Mouse (Mus musculus) kidney, adult 11 months (tissue): ENCODE measurements around the gene Etv6.
"Not testable (repeated sequence)": the region's sequence is repeated elsewhere in the genome, so short reads cannot be mapped to it uniquely, and the experiment has no call there.

Experiments used
- DNase-seq: peaks from one replicate; pipeline ENCODE4 v3.0.0; 2022

Gene Etv6

GRCm38 (mm10) chr6:134035490-134036405, at the start of gene Etv6:
Gene Etv6 (plus strand): TSS chr6:134035700.
- DNase-seq, result no peak

DNA sequence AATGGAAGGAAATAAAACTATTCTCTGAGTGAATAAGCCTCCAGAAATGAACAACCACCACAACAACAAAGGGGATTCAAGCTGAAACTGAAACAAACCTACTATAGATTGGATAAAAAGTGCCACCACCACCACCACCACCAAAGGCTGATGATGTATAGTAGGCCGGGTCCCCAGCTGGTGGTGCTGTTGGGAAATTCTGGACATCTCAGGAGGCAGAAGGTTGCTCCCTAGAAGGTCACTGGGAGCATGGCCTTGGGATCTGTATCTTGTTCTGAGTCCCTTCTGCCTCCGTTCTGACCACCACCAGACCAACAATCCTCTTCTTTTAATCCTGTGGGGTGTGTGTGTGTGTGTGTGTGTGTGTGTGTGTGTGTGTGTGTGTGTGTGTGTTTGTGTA, 49.3 kb upstream of the Etv6 start:
- no peak for DNase-seq

- DNase-seq, result no peak
These were observed 48.4 kb upstream of the Etv6 start for GRCm38 (mm10) chr6:133987068-133987591.

DNA sequence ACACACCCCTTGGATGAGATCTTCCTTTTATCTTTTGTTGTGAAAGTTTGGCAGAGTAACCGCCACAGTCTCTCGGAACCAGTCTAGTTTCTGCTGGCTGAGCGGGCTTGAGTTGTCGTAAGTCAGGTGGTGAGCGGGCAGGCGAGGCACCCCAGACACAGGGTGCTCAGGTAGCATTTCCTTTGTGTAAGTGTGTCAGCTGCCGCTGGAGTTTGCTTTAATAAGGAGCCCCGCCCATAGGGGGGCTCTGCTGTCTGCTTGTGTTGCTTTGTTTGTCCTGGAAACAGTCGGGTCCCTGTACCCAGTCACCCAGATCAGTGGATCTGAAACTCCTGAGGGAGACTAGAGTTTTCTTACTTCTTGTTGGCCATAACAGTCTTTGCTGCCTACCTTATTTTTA, 47.5 kb upstream of the Etv6 start:
- DNase-seq, result no peak

DNA sequence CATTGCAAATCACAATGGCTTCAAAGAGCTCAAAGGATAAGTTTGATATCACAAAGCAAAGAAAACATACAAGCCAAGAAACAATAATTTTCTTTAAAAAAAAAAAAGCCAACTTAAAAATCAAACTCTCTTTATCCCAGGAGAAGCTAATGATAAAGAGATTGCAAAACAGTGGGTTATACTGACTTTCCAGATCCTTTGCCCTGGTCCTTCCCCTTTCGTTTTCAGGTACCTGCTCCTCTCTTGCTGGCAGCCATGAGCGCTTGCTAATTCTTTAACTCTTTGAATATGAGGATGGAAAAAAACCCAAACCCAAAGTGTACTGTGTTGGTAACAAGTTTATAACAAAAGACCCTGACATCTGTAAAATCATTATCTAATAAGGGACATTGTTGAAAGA, 38.0 kb upstream of the Etv6 start:
- no peak for DNase-seq

GRCm38 (mm10) chr6:133997935-133998334, 37.6 kb upstream of the Etv6 start:
- DNase-seq, result peak; percentile 22

DNA sequence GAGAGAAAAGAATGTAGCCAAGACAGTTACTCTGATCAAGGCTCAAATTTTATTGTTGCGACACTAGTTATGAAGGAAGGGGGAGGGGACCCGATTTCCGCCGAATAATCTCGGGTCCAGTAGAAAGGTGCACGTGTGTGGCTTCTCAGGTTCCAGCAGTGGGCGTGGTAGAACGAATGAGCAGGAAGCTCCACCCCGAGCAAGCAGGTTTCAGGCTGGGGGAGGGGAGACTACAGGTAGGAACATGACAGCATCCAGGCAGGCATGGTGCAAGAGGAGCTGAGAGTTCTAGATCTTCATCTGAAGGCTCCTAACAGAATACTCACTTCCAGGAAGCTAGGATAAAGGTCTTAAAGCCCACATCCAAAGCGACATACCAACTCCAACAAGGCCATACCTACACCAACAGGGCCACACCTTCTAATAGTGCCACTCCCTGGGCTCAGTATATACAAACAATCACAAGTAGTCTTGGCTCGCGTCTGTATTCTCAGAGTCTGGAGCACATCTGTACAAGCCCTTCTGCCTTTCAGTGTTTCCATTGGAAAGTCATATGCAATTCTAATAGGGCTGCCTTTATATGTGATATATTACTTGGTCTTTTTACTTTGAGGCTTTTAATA, 20.9 kb upstream of the Etv6 start:
- DNase-seq, result not testable (repeated sequence)

GRCm38 (mm10) chr6:134018807-134019206, 16.7 kb upstream of the Etv6 start:
- no peak for DNase-seq

DNA sequence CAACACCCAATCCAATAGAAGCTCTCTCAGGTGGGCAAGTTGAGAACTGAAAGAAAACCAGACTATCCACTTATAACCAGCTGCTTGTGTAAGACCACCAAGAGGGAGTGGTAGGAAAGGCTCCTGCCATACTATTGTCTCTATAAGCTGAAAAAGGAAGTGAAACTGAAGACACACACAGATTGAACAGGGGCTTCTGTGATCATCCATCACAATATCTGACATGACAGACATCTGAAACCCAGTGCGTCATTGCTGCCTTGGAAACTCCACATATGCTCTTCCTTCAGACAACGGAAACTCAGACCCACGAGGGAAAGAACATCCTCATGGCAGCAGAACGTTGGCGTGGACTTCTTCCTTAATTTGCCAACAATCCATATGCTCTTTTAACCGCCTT, 14.7 kb upstream of the Etv6 start:
- DNase-seq, result no peak

- DNase-seq, result no peak
These were observed 9.2 kb upstream of the Etv6 start for GRCm38 (mm10) chr6:134026264-134026663.

DNA sequence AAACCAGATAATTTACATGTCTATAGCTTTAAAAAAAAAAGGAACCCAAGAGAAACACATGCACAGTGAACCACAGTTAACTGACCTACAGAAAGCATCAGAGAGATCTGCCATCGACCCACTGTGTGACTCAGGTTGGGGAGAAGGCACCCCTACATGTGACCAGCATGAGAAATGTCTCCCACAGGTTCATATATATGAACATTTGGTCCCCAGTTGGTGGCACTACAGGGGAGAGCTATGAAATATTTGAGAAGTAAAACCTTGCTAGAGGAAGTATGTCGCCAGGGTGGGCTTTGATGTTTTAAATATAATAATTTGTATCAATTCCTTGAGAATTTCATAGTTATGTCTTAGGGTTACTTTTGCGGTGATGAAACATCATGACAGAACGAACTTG, 8.5 kb upstream of the Etv6 start:
- no peak for DNase-seq

DNA sequence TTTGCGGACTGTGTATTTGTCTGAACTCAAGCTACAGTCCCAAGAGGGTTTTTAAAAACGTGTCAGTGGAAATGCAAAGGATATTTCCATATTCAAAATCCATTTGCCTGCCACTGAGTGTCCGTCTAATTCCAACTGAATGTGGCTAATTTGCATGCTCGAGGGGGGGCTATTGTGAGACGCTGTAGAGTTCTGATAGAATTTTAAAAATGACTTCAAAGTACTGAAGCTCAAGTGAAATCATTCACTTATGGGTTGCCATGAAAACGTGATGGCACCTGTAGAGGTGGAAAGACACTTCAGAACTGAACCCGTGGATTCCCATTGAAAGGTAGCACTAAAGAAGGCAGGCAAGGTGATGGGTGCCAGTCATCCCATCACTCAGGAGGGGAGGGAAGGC, 3.0 kb upstream of the Etv6 start:
- no peak for DNase-seq

- no peak for DNase-seq
These were observed 1.1 kb upstream of the Etv6 start for GRCm38 (mm10) chr6:134034436-134034835.

DNA sequence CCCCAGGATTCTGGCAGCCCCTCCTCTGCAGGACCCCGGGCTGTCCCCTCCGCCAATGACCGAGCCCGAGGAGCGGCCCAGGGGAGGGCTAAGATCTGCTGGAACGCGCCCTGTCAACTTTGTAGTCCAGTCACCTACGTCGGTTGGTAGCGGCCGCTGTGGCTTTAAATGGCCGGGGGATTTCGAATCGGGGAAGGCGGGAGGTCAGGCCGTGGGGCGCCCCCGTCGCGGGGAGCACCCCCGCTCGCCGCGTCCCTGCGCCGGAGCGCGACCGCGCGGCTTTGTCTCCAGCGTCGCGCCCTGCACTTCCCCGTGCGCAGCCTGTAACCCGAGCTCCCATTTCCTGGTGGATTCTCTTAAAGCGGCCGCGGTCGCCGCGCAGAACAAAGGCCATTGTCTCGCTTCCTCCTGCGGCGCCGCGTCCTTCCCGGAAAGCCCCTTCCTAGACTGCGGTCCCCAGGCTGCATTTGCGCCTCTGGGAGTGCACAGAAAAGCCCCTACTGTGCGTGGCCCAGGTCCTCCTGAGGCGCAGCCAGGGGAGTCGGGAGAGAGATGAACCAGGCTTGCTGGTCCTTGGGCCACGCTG, 503 bp upstream of the Etv6 start:
- peak; percentile 83 for DNase-seq

DNA sequence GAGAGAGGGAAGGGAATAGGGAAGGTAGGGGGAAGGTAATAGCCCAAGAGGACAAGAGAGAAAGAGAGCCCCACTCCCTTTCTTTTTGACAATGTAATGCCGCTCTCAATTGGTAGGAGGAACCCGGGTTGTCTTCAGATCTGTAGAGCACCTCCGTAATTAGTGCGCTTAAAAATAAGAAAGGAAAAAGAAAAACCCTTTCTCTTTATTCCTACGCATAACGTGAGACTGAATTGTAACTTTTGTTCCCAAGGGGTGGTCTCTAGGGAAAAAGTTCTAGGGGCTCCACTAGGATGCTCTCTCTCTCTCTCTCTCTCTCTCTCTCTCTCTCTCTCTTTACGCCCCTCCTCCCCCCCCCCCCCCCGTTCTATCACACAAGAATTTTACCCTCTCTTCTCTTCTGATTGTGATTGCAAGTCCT, 1.0 kb downstream of the Etv6 start:
- no peak for DNase-seq

DNA sequence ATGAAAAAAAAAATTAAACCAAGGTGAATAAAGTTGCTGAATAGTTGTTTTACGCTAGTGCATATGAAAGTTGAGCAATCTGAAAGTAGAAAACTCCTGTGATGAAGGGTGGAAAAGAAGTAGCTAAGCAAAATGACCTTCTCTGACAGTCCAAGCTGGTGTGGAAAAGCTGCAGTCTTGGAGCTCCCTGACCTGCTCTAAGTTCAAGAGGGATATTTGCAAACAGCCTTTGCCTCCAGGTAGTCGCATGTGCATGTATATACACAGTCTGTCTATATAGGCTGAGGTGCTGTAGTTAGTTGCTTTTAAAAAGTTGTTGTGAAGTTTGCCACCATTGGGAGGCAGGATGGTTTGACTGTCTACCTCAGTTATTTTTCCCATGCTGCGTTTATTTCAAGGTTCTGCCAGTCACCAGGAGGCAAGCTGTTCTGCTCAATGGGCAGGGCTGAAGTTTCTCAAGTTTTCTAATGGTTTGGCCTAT, 1.5 kb downstream of the Etv6 start:
- no peak for DNase-seq

GRCm38 (mm10) chr6:134037960-134038359, 2.5 kb downstream of the Etv6 start:
- no peak for DNase-seq

GRCm38 (mm10) chr6:134038881-134039280, 3.4 kb downstream of the Etv6 start:
- DNase-seq, result peak; percentile 82

GRCm38 (mm10) chr6:134039351-134039750, 3.9 kb downstream of the Etv6 start:
- DNase-seq, result peak; percentile 27

DNA sequence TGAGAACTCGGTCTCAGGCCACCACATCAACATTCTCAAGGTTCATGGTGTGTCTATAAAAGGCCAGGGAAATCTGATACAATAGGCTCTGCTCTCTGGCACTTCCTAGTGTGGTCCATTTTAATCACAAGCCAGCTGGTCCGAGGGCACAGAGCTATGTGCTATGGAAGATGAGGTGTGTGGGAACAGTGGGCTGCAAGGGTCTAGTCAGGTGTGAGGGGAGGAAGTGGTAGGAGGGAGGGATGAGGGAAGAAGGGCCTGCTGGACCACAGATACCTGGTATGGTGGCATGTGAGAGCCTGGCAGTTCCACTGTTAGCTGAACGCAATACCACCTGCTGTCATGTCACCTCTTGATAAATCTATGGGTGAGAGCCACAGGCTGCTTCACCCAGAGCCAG, 4.8 kb downstream of the Etv6 start:
- DNase-seq, result no peak

GRCm38 (mm10) chr6:134041286-134041685, 5.8 kb downstream of the Etv6 start:
- DNase-seq, result no peak

- DNase-seq, result no peak
These were observed 6.4 kb downstream of the Etv6 start for GRCm38 (mm10) chr6:134041916-134042315.

DNA sequence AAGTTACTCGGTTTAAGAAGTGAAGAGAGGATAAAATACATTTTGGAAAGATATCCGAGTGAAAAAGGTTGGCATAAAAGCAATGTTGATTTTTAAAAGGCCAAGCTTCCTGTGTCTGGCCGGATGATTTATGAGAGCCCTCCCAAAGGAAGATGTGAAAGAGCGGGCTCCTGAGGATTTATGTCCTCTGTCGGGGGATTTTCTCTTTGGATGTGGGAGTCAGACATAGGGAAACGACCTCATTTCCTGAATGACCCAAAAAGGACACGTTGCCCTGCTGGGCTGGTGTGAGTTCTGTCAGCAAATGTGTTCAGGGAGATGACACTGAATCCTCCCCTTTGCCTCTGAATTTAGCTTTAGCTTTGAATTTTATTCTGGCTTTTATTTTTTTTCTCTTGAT, 8.0 kb downstream of the Etv6 start:
- peak; percentile 52 for DNase-seq
